10 mouse cellular contexts compared by ENCODE assay signal in the genomic region with DNA sequence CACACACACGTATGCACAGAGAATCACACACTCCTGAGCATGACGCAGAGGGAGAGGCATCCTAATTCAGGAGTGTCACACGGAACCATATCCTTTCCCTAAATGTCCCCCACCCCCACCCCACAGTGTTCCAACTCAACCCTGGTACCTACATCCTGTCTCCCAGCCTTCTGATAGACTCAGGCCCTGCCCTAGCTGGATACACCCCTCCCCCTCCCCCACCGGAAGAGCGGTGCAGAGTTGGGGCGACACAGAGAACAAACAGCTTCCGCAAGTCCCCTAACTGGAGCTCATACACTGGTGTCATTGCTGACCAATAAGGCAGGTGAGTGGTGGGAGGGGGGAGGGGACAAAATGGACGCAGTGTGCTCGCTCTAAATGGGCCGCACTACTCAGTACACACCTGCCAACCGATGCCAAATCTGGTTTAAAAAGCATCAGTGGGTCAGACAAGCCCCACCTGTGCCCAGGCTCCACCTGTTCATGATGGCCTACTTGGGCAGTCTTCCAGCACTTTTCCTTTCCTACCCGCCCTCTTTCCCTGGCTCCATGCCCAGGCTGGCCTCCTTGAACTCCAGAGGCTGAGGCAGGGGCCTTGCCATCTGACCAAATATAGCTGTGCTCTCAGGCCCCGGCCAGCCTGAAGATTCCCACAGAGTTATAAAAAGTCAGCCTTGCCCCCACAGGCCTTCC. TPM values are rescaled to one million over a fixed set of nuclear protein-coding genes. Genes with fewer than 3 reads are reported as not detected.
A peak's percentile ranks its signal among the peaks of the same experiment; 100 is the strongest.
DNase-seq lines count a peak whose midpoint lies in the region; ATAC-seq and TF ChIP-seq lines count a peak whose summit lies in the region.
"Had no signal": no experiment of that assay in that cellular context is flagged by ENCODE, and none has a peak within 500 bp of the region (broad histone marks: within the 10 kb centered on the region; RNA-seq: fewer than 3 reads in every experiment).

No protein-coding gene starts in this region.

- 0 out of 2 replicates have a peak overlapping the region, but pooled peaks have one; percentile 7 for H3K4me2 ChIP-seq in heart, embryonic 11.5 days
- H3K4me2 ChIP-seq in intestine, embryonic 15.5 days (replicated peaks), result no peak overlapping the region
- H3K4me2 ChIP-seq in myocyte (ENCODE audit: low read depth), result no peak overlapping the region

- no peaks in the 10 kb centered on the region for H3K79me2 ChIP-seq in myocyte (ENCODE audit: control insufficient read depth, insufficient read depth)

- TF ChIP-seq CTCF in layer of hippocampus, adult 2 months (conservative IDR thresholded peaks at IDR 0.05), result no peak

- no peak overlapping the region for H3K9ac ChIP-seq in heart, embryonic 11.5 days (ENCODE audit: low read depth, low read length)
- H3K9ac ChIP-seq in intestine, embryonic 15.5 days, result no peak overlapping the region

- peaks cover 25% of the 10 kb centered on the region for H3K4me1 ChIP-seq in heart, embryonic 11.5 days (ENCODE audit: control insufficient read depth, insufficient read depth, low read length)
- H3K4me1 ChIP-seq in intestine, embryonic 15.5 days (replicated peaks), result peaks cover 22% of the 10 kb centered on the region

- no peak overlapping the region for H3K4me3 ChIP-seq in heart, embryonic 11.5 days (ENCODE audit: low read depth, low read length)
- H3K4me3 ChIP-seq in intestine, embryonic 15.5 days (replicated peaks), result no peak overlapping the region
- no peak overlapping the region for H3K4me3 ChIP-seq in myocyte
- H3K4me3 ChIP-seq in layer of hippocampus, adult 2 months, result no peak overlapping the region
- H3K4me3 ChIP-seq: erythroblast, embryonic 14.5 days had no signal

- peak overlapping the region; percentile 30 for H3K27ac ChIP-seq in heart, embryonic 11.5 days (ENCODE audit: low read depth, low read length)
- peak overlapping the region; percentile 51; the same call in 1 of the 2 replicates for H3K27ac ChIP-seq in intestine, embryonic 15.5 days
- H3K27ac ChIP-seq in layer of hippocampus, adult 2 months, result no peak overlapping the region

- no peaks in the 10 kb centered on the region for H3K9me3 ChIP-seq in heart, embryonic 11.5 days (replicated peaks; ENCODE audit: control insufficient read depth, low read length)
- no peaks in the 10 kb centered on the region for H3K9me3 ChIP-seq in intestine, embryonic 15.5 days
- H3K9me3 ChIP-seq: G1E had no signal

- no peaks in the 10 kb centered on the region for H3K36me3 ChIP-seq in heart, embryonic 11.5 days (ENCODE audit: control insufficient read depth, insufficient read depth, low read length)
- no peaks in the 10 kb centered on the region for H3K36me3 ChIP-seq in intestine, embryonic 15.5 days
- H3K36me3 ChIP-seq in myocyte (ENCODE audit: control insufficient read depth, insufficient read depth), result no peaks in the 10 kb centered on the region
- H3K36me3 ChIP-seq: G1E had no signal

- 0 out of 2 replicates have a peak, but pooled peaks have one; percentile 31 for ATAC-seq in heart, embryonic 11.5 days (replicated peaks; ENCODE audit: insufficient number of reproducible peaks, low FRiP score, low TSS enrichment)
- peak; percentile 70 for ATAC-seq in intestine, embryonic 15.5 days

- 57% methylated on average over 13 of the region's 13 CpGs for WGBS in heart, embryonic 11.5 days (ENCODE audit: insufficient replicate concordance)
- WGBS in intestine, embryonic 15.5 days, result 66% methylated on average over 13 of the region's 13 CpGs

- no peak for DNase-seq in heart, adult 18-20 months
- DNase-seq in adrenal gland, postnatal 14 days, result peak; percentile 71
- DNase-seq in layer of hippocampus, postnatal 14 days (ENCODE audit: low spot score in 2 of 2), result no peak
- DNase-seq in layer of hippocampus, adult 2 months (ENCODE audit: low spot score in 2 of 2), result no peak
- no peak for DNase-seq in retina, postnatal 1 day

- no peak for TF ChIP-seq POLR2A in myocyte (IDR thresholded peaks at IDR 0.05; ENCODE audit: insufficient read length, low read depth)

- no peak overlapping the region for H3ac ChIP-seq in myocyte (ENCODE audit: control insufficient read depth, insufficient read length)

- H3K27me3 ChIP-seq in heart, embryonic 11.5 days (ENCODE audit: control insufficient read depth, insufficient read depth, low read length), result no peaks in the 10 kb centered on the region
- 0 out of 2 replicates have a peak, but pooled peaks cover 6% of the 10 kb centered on the region for H3K27me3 ChIP-seq in intestine, embryonic 15.5 days (replicated peaks)
- H3K27me3 ChIP-seq in myocyte (ENCODE audit: control insufficient read depth, insufficient read depth, insufficient read length), result peaks cover 17% of the 10 kb centered on the region

TF ChIP-seq in myocyte, 11 proteins besides CTCF, POLR2A, EP300 and RAD21:
- TF ChIP-seq MYOG (IDR thresholded peaks at IDR 0.05; ENCODE audit: control insufficient read depth in 1 of 3, insufficient read depth in 1 of 3, insufficient read length in 2 of 3, low read depth in 2 of 3), result peak in 1 of 3 experiments; percentile 42
- TF ChIP-seq SRF (IDR thresholded peaks at IDR 0.05; ENCODE audit: control insufficient read depth, insufficient read length, low read depth), result peak; percentile 13
- peak in 1 of 3 experiments; percentile 28 for TF ChIP-seq MYOD1 (IDR thresholded peaks at IDR 0.05; ENCODE audit: control insufficient read depth in 1 of 3, insufficient read length in 2 of 3, low read depth in 2 of 3)
- TF ChIP-seq MAX (IDR thresholded peaks at IDR 0.05; ENCODE audit: low read depth), result no peak

RNA-seq across cellular contexts. Expression of gene Cabp1, which starts 12.8 kb away (rescaled TPM):
- 0.63 and 1.3 TPM in 2 replicates for polyA plus RNA-seq in heart, embryonic 11.5 days (2014; fragmentation: Nextera tagmentation; extraction: Ambion mirVana)
- total RNA-seq in heart, adult 18-20 months (2021), result 1 to 10 TPM; 1.8 to 2.0 TPM
- total RNA-seq in adrenal gland, postnatal 14 days (2021), result 9.9 and 11.1 TPM in 2 replicates
- 1.5 and 2.3 TPM in 2 replicates for polyA plus RNA-seq in intestine, embryonic 15.5 days (2015; fragmentation: Nextera tagmentation; extraction: Ambion mirVana)
- 3.1 TPM for polyA plus RNA-seq in myocyte (2012; fragmentation: generic; extraction: Trizol)
- total RNA-seq in layer of hippocampus, postnatal 14 days (2021), result 100 to 1,000 TPM; 107 to 115 TPM
- 100 to 1,000 TPM; 124 to 129 TPM for total RNA-seq in layer of hippocampus, adult 2 months (2021)
- polyA plus RNA-seq: erythroblast, embryonic 14.5 days; G1E had no signal

RNA-seq across cellular contexts. Expression of gene Mlec, which starts 23.4 kb away (rescaled TPM):
- 68.9 and 77.8 TPM in 2 replicates for polyA plus RNA-seq in heart, embryonic 11.5 days (2014; fragmentation: Nextera tagmentation; extraction: Ambion mirVana)
- 10 to 100 TPM; 81.5 to 82.4 TPM for total RNA-seq in heart, adult 18-20 months (2021)
- total RNA-seq in adrenal gland, postnatal 14 days (2021), result 140 and 144 TPM in 2 replicates
- polyA plus RNA-seq in intestine, embryonic 15.5 days (2015; fragmentation: Nextera tagmentation; extraction: Ambion mirVana), result 89.9 and 113 TPM in 2 replicates
- polyA plus RNA-seq in myocyte (2012; fragmentation: generic; extraction: Trizol), result 112 TPM
- 10 to 100 TPM; 78.9 to 87.5 TPM for total RNA-seq in layer of hippocampus, postnatal 14 days (2021)
- 10 to 100 TPM; 75.7 to 84.7 TPM for total RNA-seq in layer of hippocampus, adult 2 months (2021)

RNA-seq across cellular contexts. Expression of gene Unc119b, which starts 46.6 kb away (rescaled TPM):
- 18.9 and 21.6 TPM in 2 replicates for polyA plus RNA-seq in heart, embryonic 11.5 days (2014; fragmentation: Nextera tagmentation; extraction: Ambion mirVana)
- total RNA-seq in heart, adult 18-20 months (2021), result 10 to 100 TPM; 19.3 to 20.2 TPM
- total RNA-seq in adrenal gland, postnatal 14 days (2021), result 36.9 and 42.8 TPM in 2 replicates
- polyA plus RNA-seq in intestine, embryonic 15.5 days (2015; fragmentation: Nextera tagmentation; extraction: Ambion mirVana), result 25.7 and 26.6 TPM in 2 replicates
- 24.5 TPM for polyA plus RNA-seq in myocyte (2012; fragmentation: generic; extraction: Trizol)
- 10 to 100 TPM; 31.1 to 32.2 TPM for total RNA-seq in layer of hippocampus, postnatal 14 days (2021)
- total RNA-seq in layer of hippocampus, adult 2 months (2021), result 10 to 100 TPM; 25.9 to 28.0 TPM

RNA-seq across cellular contexts. Expression of gene Pop5, which starts 54.2 kb away (rescaled TPM):
- polyA plus RNA-seq in heart, embryonic 11.5 days (2014; fragmentation: Nextera tagmentation; extraction: Ambion mirVana), result 86.9 and 90.6 TPM in 2 replicates
- total RNA-seq in heart, adult 18-20 months (2021), result 10 to 100 TPM; 35.6 to 37.4 TPM
- 92.6 and 92.9 TPM in 2 replicates for total RNA-seq in adrenal gland, postnatal 14 days (2021)
- polyA plus RNA-seq in intestine, embryonic 15.5 days (2015; fragmentation: Nextera tagmentation; extraction: Ambion mirVana), result 126 and 128 TPM in 2 replicates
- polyA plus RNA-seq in myocyte (2012; fragmentation: generic; extraction: Trizol), result 82.3 TPM
- 10 to 100 TPM; 68.7 to 72.8 TPM for total RNA-seq in layer of hippocampus, postnatal 14 days (2021)
- total RNA-seq in layer of hippocampus, adult 2 months (2021), result 100 to 1,000 TPM; 103 to 104 TPM
